Comparison of ENCODE assay signal across 8 mouse cellular contexts in genomic region chr13:29769647-29770436, GRCm38 (mm10).
DNase-seq lines count a peak whose midpoint lies in the region; ATAC-seq and TF ChIP-seq lines count a peak whose summit lies in the region.

No protein-coding gene starts in this region.

- no peaks in the 10 kb centered on the region for H3K27me3 ChIP-seq in heart, embryonic 10.5 days (ENCODE audit: insufficient read depth, poor library complexity, severe bottlenecking)
- no peaks in the 10 kb centered on the region for H3K27me3 ChIP-seq in lung, embryonic 14.5 days (ENCODE audit: insufficient read depth, low read length)

- no peaks in the 10 kb centered on the region for H3K36me3 ChIP-seq in heart, embryonic 10.5 days
- no peaks in the 10 kb centered on the region for H3K36me3 ChIP-seq in lung, embryonic 14.5 days (ENCODE audit: insufficient read depth)

- peaks cover 36% of the 10 kb centered on the region for H3K4me1 ChIP-seq in bone marrow macrophage, adult 2 months (ENCODE audit: control insufficient read depth, insufficient read depth, low read length)
- H3K4me1 ChIP-seq in heart, embryonic 10.5 days = peaks cover 27% of the 10 kb centered on the region
- peaks cover 42% of the 10 kb centered on the region for H3K4me1 ChIP-seq in lung, embryonic 14.5 days (ENCODE audit: insufficient read depth)

- 68% methylated on average over 12 of the region's 12 CpGs for WGBS in heart, embryonic 10.5 days
- 13% methylated on average over 12 of the region's 12 CpGs for WGBS in lung, embryonic 14.5 days

- H3K4me3 ChIP-seq in bone marrow macrophage, adult 2 months (ENCODE audit: insufficient read depth, low read length) = peak overlapping the region; percentile 35; the same call in 1 of the 2 replicates
- H3K4me3 ChIP-seq in heart, embryonic 10.5 days = no peak overlapping the region
- no peak overlapping the region for H3K4me3 ChIP-seq in lung, embryonic 14.5 days (ENCODE audit: low read depth, low read length)

- peak; percentile 63 for DNase-seq in right cerebral cortex, adult 18-20 months
- no peak for DNase-seq in right cerebral cortex, postnatal 4 days
- DNase-seq in heart, embryonic 10.5 days (ENCODE audit: low spot score) = no peak
- peak; percentile 74 for DNase-seq in kidney, adult 9 months
- DNase-seq in lung, embryonic 14.5 days = peak; percentile 96
- peak; percentile 21 for DNase-seq in ovary, postnatal 36 days (ENCODE audit: low spot score)

- H3K4me2 ChIP-seq in lung, embryonic 14.5 days = peak overlapping the region; percentile 6

- H3K27ac ChIP-seq in bone marrow macrophage, adult 2 months (ENCODE audit: insufficient read depth, low read depth, low read length) = peak overlapping the region; percentile 41
- 0 out of 2 replicates have a peak overlapping the region, but pooled peaks have one; percentile 42 for H3K27ac ChIP-seq in heart, embryonic 10.5 days
- H3K27ac ChIP-seq in lung, embryonic 14.5 days (ENCODE audit: low read depth) = peak overlapping the region; percentile 64

- no peak for TF ChIP-seq CTCF in bone marrow macrophage, adult 2 months (IDR thresholded peaks at IDR 0.05; ENCODE audit: low read depth, low read length)
- no peak for TF ChIP-seq CTCF in lung, embryonic 14.5 days (IDR thresholded peaks at IDR 0.05; ENCODE audit: low read depth)

- no peak for TF ChIP-seq POLR2A in bone marrow macrophage, adult 2 months (IDR thresholded peaks at IDR 0.05; ENCODE audit: borderline replicate concordance, low read depth, low read length)

- ATAC-seq in lung, embryonic 14.5 days (ENCODE audit: insufficient read depth) = peak; percentile 90
- no peak for ATAC-seq in erythroblast, adult 5-6 weeks (replicated peaks; ENCODE audit: low FRiP score, poor library complexity, severe bottlenecking)

- no peak overlapping the region for H3K9ac ChIP-seq in lung, embryonic 14.5 days

- H3K9me3 ChIP-seq in heart, embryonic 10.5 days = no peaks in the 10 kb centered on the region
- no peaks in the 10 kb centered on the region for H3K9me3 ChIP-seq in lung, embryonic 14.5 days (ENCODE audit: low read depth, low read length)

Comparison
In these comparisons a context has a peak if more than half of its experiments do, and no peak if none do; other contexts are left out.
1. DNase-seq: peak in right cerebral cortex, adult 18-20 months (single experiment), kidney, adult 9 months (single experiment), lung, embryonic 14.5 days (single experiment) and ovary, postnatal 36 days (single experiment); none in right cerebral cortex, postnatal 4 days (single experiment) and heart, embryonic 10.5 days (single experiment).
2. Peak in every context shown above with its lines, with median percentiles within 50 percentile points of each other: H3K27ac ChIP-seq.